Mouse (Mus musculus): ENCODE results near the gene Trim60.

Trim60 gene

GRCm38 (mm10) chr8:64987731-64988130 is 30.7 kb downstream of the Trim60 start, which contains the start of gene Trim75:
Gene Trim75 (minus strand): TSS chr8:64987831.
- no peak for DNase-seq (ENCODE audit: low read depth, low spot score)

GRCm38 (mm10) chr8:64983150-64983897 is 35.1 kb downstream of the Trim60 start:
- no peak for DNase-seq (ENCODE audit: low read depth, low spot score)

- no peak for DNase-seq (ENCODE audit: low read depth, low spot score)
Measured at GRCm38 (mm10) chr8:64962836-64963235, 55.5 kb downstream of the Trim60 start.

DNA sequence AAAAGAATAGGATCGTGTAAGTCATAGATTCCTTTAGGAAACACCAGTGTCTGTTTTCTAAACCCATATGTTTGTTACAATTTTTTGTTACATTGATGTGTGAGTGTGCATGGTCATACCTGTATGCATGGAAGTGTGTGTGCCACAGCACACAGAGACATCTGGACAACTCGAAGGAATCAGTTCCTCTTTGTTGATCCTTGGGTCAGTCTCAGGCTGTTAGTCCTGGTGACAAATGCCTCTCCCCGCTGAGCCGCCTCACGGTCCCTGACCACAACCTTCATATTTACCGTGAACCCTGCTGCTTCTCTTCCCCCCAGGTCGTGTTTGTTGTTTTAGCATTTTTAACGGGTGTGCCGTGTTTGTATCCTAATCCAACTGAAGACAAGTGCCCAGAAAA is 59.4 kb downstream of the Trim60 start:
- no peak for DNase-seq (ENCODE audit: low read depth, low spot score)

GRCm38 (mm10) chr8:64952101-64952500 is 66.3 kb downstream of the Trim60 start:
- DNase-seq (ENCODE audit: low read depth, low spot score), result no peak

Measured in retina, postnatal 7 days (tissue).